Mouse (Mus musculus): ENCODE measurements at regions not wholly inside any gene's neighbourhood (a gene's known extent, or its start where the extent isn't known, plus 50 kb on each side); places are given as distances from the start of the nearest gene placed in this dataset.

GRCm38 (mm10) chr16:67976565-67976964 is 355.9 kb upstream of the Cadm2 start:
- H3K9ac ChIP-seq (ENCODE audit: insufficient read depth, low read depth), result no peak overlapping the region
- H3K36me3 ChIP-seq (replicated peaks in 1 of 2; ENCODE audit: control insufficient read depth in 1 of 2, insufficient read depth in 1 of 2, low read length in 1 of 2), result no peaks in the 10 kb centered on the region
- H3K4me2 ChIP-seq (ENCODE audit: insufficient read depth, low read depth, poor library complexity, severe bottlenecking), result no peak overlapping the region
- H3K9me3 ChIP-seq (replicated peaks; ENCODE audit: low read length), result peaks cover 27% of the 10 kb centered on the region
- TF ChIP-seq KAT2A (IDR thresholded peaks at IDR 0.05; ENCODE audit: insufficient replicate concordance, low read length) (no peak), CTCF (conservative IDR thresholded peaks at IDR 0.05 in 1 of 2, IDR thresholded peaks at IDR 0.05 in 1 of 2; ENCODE audit: low read depth in 2 of 2, low read length in 2 of 2) (0 out of 4 replicates have a peak, but pooled peaks of 1 of the 2 experiments have one; percentile 5)
- no peak overlapping the region for H3K4me3 ChIP-seq (replicated peaks in 1 of 3; ENCODE audit: low read depth in 2 of 3, low read length in 2 of 3, poor library complexity in 1 of 3)
- dilution Hi-C loops (cut with MboI; ENCODE audit: extremely low pct_ligation_motif_present, extremely low pct_unique_long_range_greater_than_20kb, low sequenced_read_pairs) (no loop called here), in situ Hi-C loops (cut with MboI; ENCODE audit: low pct_ligation_motif_present, low pct_unique_long_range_greater_than_20kb, low sequenced_read_pairs) (no loop called here)
- H3K27ac ChIP-seq (ENCODE audit: insufficient read depth, low read depth), result no peak overlapping the region
- H3K4me1 ChIP-seq (ENCODE audit: control insufficient read depth in 1 of 2, insufficient read depth in 2 of 2), result no peaks in the 10 kb centered on the region
- no peaks in the 10 kb centered on the region for H3K79me2 ChIP-seq (replicated peaks; ENCODE audit: control insufficient read depth, extremely low read depth, insufficient read depth, poor library complexity, severe bottlenecking)
- no peak for DNase-seq (ENCODE audit: extremely low read depth)
- no peaks in the 10 kb centered on the region for H3K27me3 ChIP-seq (replicated peaks)

DNA sequence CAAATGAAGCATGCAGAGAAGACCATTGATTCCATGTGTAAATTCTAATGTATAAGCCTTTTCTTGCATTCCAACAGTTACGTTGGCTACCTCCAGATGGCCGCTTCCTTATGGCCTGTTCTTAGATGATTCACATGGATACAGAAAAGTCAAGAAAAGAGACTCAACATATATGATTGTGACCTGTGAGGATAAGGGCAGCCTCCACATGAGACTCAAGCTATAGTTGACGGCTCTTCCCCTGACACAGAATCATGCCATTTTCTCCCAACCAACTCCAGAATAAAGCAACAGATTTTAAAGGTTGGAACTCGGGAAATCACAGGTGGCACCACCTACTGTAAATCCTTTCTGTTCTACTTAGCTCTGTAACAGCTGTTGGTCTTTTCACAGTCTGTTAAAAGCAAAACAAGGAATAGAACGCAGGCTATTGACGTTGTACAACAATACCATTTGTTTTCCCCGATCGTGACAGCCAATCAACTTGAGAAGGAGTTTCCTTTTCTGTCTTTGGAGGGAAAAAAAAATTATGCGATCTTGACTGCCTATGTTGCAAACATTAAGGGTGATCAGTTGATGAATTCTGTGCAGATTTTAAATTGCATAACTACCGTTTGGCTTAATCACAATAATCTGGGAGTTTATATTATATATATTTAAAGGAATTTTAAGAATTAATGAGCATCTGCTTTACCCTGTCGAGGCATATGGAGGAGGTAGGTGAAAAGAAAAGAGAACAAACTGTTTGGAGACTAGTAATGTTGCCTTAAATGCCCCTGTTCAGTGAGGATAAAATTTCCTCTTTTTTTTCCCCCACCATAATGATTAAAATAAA is 347.8 kb upstream of the Cadm2 start:
- TF ChIP-seq MAFK (IDR thresholded peaks at IDR 0.05; ENCODE audit: insufficient replicate concordance, low read length) (no peak), GABPA (IDR thresholded peaks at IDR 0.05; ENCODE audit: insufficient replicate concordance, low read depth, low read length) (no peak), POLR2A (IDR thresholded peaks at IDR 0.05; ENCODE audit: low read depth, low read length) (no peak), MXI1 (IDR thresholded peaks at IDR 0.05; ENCODE audit: low read depth, low read length) (no peak), USF2 (conservative IDR thresholded peaks at IDR 0.05; ENCODE audit: low read depth, low read length) (no peak), PAX5 (IDR thresholded peaks at IDR 0.05; ENCODE audit: low read length) (no peak), ETS1 (conservative IDR thresholded peaks at IDR 0.05; ENCODE audit: low read depth, low read length) (no peak), CHD1 (IDR thresholded peaks at IDR 0.05; ENCODE audit: low read depth, low read length) (no peak), CHD2 (IDR thresholded peaks at IDR 0.05; ENCODE audit: low read length) (no peak), RAD21 (IDR thresholded peaks at IDR 0.05; ENCODE audit: low read depth, low read length) (no peak)
- no peak overlapping the region for H3K27ac ChIP-seq (ENCODE audit: insufficient read depth, low read depth)
- no peak for DNase-seq (ENCODE audit: extremely low read depth)
- H3K9ac ChIP-seq (ENCODE audit: insufficient read depth, low read depth), result no peak overlapping the region
- dilution Hi-C loops (cut with MboI; ENCODE audit: extremely low pct_ligation_motif_present, extremely low pct_unique_long_range_greater_than_20kb, low sequenced_read_pairs), result no loop called here
- in situ Hi-C loops (cut with MboI; ENCODE audit: low pct_ligation_motif_present, low pct_unique_long_range_greater_than_20kb, low sequenced_read_pairs), result no loop called here
- no peaks in the 10 kb centered on the region for H3K79me2 ChIP-seq (replicated peaks; ENCODE audit: control insufficient read depth, extremely low read depth, insufficient read depth, poor library complexity, severe bottlenecking)
- H3K36me3 ChIP-seq (replicated peaks in 1 of 2; ENCODE audit: control insufficient read depth in 1 of 2, insufficient read depth in 1 of 2, low read length in 1 of 2), result no peaks in the 10 kb centered on the region
- no peak overlapping the region for H3K4me3 ChIP-seq (replicated peaks in 1 of 3; ENCODE audit: low read depth in 2 of 3, low read length in 2 of 3, poor library complexity in 1 of 3)
- H3K4me1 ChIP-seq (ENCODE audit: control insufficient read depth in 1 of 2, insufficient read depth in 2 of 2), result no peaks in the 10 kb centered on the region
- no peaks in the 10 kb centered on the region for H3K27me3 ChIP-seq (replicated peaks)
- H3K9me3 ChIP-seq (replicated peaks; ENCODE audit: low read length), result peaks cover 39% of the 10 kb centered on the region
- no peak overlapping the region for H3K4me2 ChIP-seq (ENCODE audit: insufficient read depth, low read depth, poor library complexity, severe bottlenecking)

DNA sequence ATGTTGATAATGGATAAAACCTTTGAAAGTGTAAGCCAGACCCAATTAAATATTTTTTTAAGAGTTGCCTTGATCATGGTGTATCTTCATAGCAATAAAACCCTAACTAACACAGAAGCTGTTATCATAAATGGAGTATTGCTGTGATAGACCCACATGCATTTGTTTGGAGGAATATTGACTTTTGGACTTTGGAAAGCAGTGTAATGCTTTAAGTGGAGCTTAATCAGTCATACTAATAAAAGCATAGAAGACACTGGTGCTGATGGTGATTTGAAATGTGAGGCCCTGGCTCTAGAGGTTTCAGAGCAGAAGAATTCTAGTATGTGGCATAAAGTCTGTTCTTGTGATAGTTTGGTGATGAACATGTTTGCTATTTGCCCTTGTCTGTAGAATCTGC is 328.4 kb upstream of the Cadm2 start:
- in situ Hi-C loops (cut with MboI; ENCODE audit: low pct_ligation_motif_present, low pct_unique_long_range_greater_than_20kb, low sequenced_read_pairs) (no loop called here), dilution Hi-C loops (cut with MboI; ENCODE audit: extremely low pct_ligation_motif_present, extremely low pct_unique_long_range_greater_than_20kb, low sequenced_read_pairs) (no loop called here)
- no peak overlapping the region for H3K9ac ChIP-seq (ENCODE audit: insufficient read depth, low read depth)
- no peaks in the 10 kb centered on the region for H3K4me1 ChIP-seq (ENCODE audit: control insufficient read depth in 1 of 2, insufficient read depth in 2 of 2)
- H3K9me3 ChIP-seq (replicated peaks; ENCODE audit: low read length), result peaks cover 41% of the 10 kb centered on the region
- H3K4me2 ChIP-seq (ENCODE audit: insufficient read depth, low read depth, poor library complexity, severe bottlenecking), result no peak overlapping the region
- no peak overlapping the region for H3K27ac ChIP-seq (ENCODE audit: insufficient read depth, low read depth)
- H3K27me3 ChIP-seq (replicated peaks), result no peaks in the 10 kb centered on the region
- DNase-seq (ENCODE audit: extremely low read depth), result no peak
- no peak overlapping the region for H3K4me3 ChIP-seq (replicated peaks in 1 of 3; ENCODE audit: low read depth in 2 of 3, low read length in 2 of 3, poor library complexity in 1 of 3)
- H3K79me2 ChIP-seq (replicated peaks; ENCODE audit: control insufficient read depth, extremely low read depth, insufficient read depth, poor library complexity, severe bottlenecking), result no peaks in the 10 kb centered on the region
- H3K36me3 ChIP-seq (replicated peaks in 1 of 2; ENCODE audit: control insufficient read depth in 1 of 2, insufficient read depth in 1 of 2, low read length in 1 of 2), result no peaks in the 10 kb centered on the region
- TF ChIP-seq ZKSCAN1 (IDR thresholded peaks at IDR 0.05; ENCODE audit: borderline replicate concordance, low read depth, low read length) (no peak), NRF1 (IDR thresholded peaks at IDR 0.05; ENCODE audit: low read depth, low read length) (no peak), MAX (IDR thresholded peaks at IDR 0.05; ENCODE audit: low read length) (no peak), EP300 (IDR thresholded peaks at IDR 0.05; ENCODE audit: low read length) (no peak), GABPA (IDR thresholded peaks at IDR 0.05; ENCODE audit: insufficient replicate concordance, low read depth, low read length) (no peak), USF1 (IDR thresholded peaks at IDR 0.05; ENCODE audit: low read depth, low read length) (no peak), MEF2A (IDR thresholded peaks at IDR 0.05; ENCODE audit: borderline replicate concordance, low read depth, low read length) (no peak), E2F4 (IDR thresholded peaks at IDR 0.05; ENCODE audit: insufficient replicate concordance, low read depth, low read length) (no peak), CHD2 (IDR thresholded peaks at IDR 0.05; ENCODE audit: low read length) (no peak), ZC3H11A (IDR thresholded peaks at IDR 0.05; ENCODE audit: low read depth, low read length) (no peak), MAFK (IDR thresholded peaks at IDR 0.05; ENCODE audit: insufficient replicate concordance, low read length) (no peak), BHLHE40 (IDR thresholded peaks at IDR 0.05; ENCODE audit: low read depth, low read length) (no peak), TCF12 (IDR thresholded peaks at IDR 0.05; ENCODE audit: low read depth, low read length) (no peak), NELFE (IDR thresholded peaks at IDR 0.05; ENCODE audit: low read depth, low read length) (no peak), ZMIZ1 (IDR thresholded peaks at IDR 0.05; ENCODE audit: low read depth, low read length) (no peak), RAD21 (IDR thresholded peaks at IDR 0.05; ENCODE audit: low read depth, low read length) (no peak), SIN3A (IDR thresholded peaks at IDR 0.05; ENCODE audit: low read length) (no peak), KAT2A (IDR thresholded peaks at IDR 0.05; ENCODE audit: insufficient replicate concordance, low read length) (no peak)
